Mouse (Mus musculus) lung, adult 18-20 months (tissue): Measurements from ENCODE around the gene Cntrob.

Experiments used
- DNase-seq, 2 experiments: peaks; one replicate each; pipeline ENCODE4 v3.0.0; 2022; ENCODE audit warnings: mixed read lengths in 2 of 2

Gene Cntrob

GRCm38 (mm10) chr11:69297799-69298198 lies 25.8 kb downstream of the Cntrob start:
- DNase-seq = no peak

- DNase-seq = no peak
Measured at GRCm38 (mm10) chr11:69295286-69295685, 28.3 kb downstream of the Cntrob start.

DNA sequence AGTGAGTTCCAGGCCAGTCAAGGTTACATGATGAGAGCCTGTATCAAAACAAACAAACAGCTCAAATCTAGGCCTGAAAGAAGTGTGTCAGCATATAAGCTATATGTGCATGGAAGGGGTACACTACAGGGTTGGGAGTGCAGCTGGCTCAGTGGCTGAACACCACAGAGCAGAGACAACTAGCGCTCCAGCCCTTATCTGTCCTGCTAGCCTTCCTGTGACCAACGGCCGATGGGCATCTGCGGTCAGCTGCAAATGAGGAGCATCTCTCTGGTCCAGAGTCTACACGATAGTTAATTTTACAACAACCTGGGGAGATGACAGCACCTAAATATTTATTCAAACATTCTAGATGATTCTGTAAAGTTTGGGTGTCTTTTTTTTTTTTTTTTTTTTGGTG lies 32.5 kb downstream of the Cntrob start:
- DNase-seq = no peak

GRCm38 (mm10) chr11:69277267-69277666 lies 46.3 kb downstream of the Cntrob start:
- no peak for DNase-seq

GRCm38 (mm10) chr11:69276081-69276480 lies 47.5 kb downstream of the Cntrob start:
- no peak for DNase-seq

GRCm38 (mm10) chr11:69275650-69276049 lies 47.9 kb downstream of the Cntrob start:
- no peak for DNase-seq

DNA sequence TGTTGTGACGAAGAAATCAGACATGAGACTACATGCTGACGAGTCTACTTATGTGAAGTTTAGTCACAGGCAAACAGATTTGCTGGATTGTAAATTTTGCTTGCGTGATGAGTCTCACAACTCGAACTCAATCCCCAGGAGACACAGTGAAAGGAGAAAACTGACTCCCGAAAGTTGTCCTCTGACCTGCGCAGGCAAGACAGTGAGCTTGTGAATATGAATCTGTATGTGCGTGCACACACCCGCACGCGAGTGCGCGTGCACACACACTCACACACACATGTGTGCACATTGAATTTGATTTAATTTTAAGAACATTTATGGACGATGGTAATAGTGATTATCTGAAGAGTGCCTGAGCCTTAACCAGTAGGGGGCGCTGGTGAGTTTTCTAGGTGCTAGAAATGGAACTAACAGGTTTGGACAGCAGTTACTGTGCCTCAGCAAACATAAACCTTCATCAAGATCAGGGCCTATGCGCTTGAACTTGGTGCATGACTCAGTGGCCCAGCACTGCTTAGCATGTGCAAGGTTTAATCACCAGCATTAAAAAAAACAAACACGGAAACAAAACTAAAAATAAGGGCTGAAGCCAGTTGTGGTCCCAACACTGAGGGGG lies 51.3 kb downstream of the Cntrob start:
- peak; percentile 66 to 75 for DNase-seq

- DNase-seq = peak; percentile 50 to 54
Measured at GRCm38 (mm10) chr11:69269575-69269974, 54.0 kb downstream of the Cntrob start.

- DNase-seq = no peak
Measured at GRCm38 (mm10) chr11:69268100-69268499, 55.5 kb downstream of the Cntrob start.

DNA sequence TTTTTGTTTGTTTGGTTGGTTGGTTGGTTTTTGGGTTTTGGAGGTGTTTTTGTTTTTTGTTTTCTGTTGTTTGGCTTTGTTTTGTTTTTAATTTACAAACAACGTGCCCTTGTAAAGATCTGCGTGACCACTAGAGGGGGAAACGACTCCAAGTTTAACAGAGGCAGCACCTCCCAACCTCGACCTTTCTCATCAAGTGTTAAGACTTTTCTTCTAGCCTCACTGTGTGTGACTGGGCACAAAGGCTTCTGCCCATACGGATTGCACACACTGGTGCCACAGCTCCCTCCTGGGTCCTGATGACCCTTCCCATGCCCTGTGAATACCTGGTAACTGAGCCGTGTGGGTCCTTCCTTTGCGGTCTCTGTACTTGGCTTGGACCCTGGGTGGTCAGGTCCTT lies 56.2 kb downstream of the Cntrob start:
- DNase-seq = no peak

DNA sequence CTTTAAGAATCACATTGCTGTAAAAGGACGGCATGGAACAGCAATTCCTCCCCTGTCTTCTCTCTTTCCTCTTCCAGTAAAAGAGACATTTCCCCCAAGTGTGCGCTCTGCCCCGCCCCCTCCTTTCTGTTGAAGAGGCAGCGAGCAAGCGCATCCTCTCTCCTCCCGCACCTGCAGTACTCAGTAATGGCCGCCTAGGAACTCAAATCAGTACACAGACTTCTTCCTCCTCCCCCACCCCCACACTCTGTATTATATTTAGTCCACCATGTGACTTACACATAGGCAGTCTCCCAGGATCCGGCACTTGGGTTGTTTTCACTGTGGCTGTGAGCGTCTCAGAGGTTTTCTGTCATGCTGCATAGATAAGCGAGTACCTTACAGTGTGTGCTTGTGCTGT lies 57.3 kb downstream of the Cntrob start:
- DNase-seq = no peak

GRCm38 (mm10) chr11:69265410-69265809 lies 58.2 kb downstream of the Cntrob start:
- DNase-seq = no peak

GRCm38 (mm10) chr11:69264276-69264675 lies 59.3 kb downstream of the Cntrob start:
- no peak for DNase-seq

DNA sequence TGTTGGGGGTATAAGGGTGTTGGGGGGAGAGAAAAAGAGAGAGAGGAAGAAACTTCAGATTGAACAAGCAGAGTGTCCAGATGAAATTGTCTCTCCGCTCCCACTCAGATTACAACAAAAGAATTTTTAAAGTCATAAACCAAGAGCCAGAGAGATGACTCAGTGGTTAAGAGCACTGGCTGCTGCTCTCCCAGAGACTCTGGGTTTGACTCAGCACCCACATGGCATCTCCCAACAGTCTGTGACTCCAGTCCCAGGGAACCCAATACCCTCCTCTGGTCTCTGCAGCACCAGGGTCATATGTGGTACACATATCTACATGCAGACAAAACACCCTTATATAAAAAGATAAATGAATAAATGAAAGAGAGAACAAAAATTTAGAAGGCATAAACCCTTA lies 63.5 kb downstream of the Cntrob start:
- no peak for DNase-seq

- DNase-seq = peak; percentile 30 to 48
Measured at GRCm38 (mm10) chr11:69258287-69258686, 65.3 kb downstream of the Cntrob start.

GRCm38 (mm10) chr11:69257807-69258206 lies 65.8 kb downstream of the Cntrob start:
- DNase-seq = no peak

- no peak for DNase-seq
Measured at GRCm38 (mm10) chr11:69257072-69257471, 66.5 kb downstream of the Cntrob start.

- no peak for DNase-seq
Measured at GRCm38 (mm10) chr11:69254808-69255207, 68.8 kb downstream of the Cntrob start.

GRCm38 (mm10) chr11:69253131-69253530 lies 70.4 kb downstream of the Cntrob start:
- DNase-seq = no peak

DNA sequence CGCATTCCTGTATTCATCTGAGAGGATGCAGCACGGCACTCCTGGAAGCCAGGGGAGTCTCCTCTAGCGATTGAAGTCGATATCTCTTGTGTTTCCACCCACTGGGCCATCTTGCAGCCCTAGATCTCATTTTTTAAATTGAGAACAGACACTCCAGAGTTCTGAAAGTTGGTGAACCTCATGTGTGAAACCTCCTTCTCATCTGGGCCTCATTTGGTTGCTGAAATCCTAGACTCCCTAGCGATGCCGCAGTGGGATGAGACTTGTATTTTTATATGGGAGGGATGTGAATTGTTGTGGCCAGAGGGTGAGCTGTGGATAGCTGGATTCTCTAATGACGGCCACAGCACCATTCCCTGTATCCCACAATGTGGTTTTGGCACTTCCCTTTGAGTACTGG lies 71.6 kb downstream of the Cntrob start:
- DNase-seq = no peak

DNA sequence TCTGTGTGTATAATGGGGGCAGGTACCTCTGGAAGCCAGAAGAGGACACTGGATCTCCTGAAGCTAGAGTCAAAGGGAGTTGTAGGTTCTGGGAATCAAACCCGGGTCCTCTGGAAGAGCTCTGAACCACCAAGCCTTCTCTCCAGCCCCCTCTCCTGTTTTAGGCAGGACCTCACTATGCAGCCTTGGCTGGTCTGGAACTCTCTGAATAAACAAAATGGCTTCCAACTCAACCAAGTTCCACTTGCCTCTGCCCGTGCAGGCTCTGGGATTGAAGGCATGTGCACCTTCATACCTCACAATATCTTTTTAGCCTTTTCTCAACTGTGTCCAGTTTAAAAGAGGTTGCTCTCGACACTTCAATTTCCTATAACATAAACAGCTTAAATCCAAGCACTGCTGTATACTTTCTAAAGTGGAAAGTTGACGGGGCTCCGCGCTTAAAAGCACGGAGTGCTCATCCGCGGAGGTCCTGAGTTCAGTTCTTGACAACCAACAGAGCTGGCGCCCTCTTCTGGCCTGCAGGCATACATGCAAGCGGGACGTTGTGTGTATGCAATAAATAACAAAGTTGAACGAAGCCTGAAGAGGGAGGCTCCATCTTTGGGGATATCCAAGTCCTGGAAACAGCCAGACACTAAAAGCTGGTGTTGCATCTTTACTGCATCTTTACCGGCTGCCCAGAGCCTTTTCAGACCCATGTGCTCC lies 72.3 kb downstream of the Cntrob start:
- peak in 1 of 2 experiments; percentile 20 for DNase-seq

DNA sequence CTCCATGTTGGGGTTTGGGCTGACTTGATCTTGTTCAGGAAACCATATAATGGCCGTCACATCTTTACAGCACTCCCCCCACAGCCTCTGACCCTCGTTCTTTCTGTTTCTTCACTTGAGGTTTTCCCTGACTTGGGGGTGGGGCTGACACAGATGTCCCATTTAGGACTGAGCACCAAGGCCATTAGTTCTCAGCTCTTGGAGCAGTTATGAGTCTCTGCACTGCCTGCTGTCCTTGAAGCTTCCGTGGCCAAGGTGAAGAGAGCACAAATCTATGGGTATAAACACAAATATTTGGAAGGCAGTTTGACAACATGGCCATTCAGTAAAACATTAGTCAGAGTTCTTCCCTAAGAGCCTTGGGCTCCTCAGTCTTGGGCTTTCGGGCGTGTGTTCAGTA lies 73.5 kb downstream of the Cntrob start:
- no peak for DNase-seq
